Mouse (Mus musculus) heart, embryonic 10.5 days (tissue): ENCODE results near the gene Spata20. TPM values are rescaled to one million over a fixed set of nuclear protein-coding genes. Genes with fewer than 3 reads are reported as not detected.

Experiments
- DNase-seq: peaks from one replicate; pipeline ENCODE4 v3.0.0-alpha.2; 2017; ENCODE audit warnings: low spot score
- H3K27ac ChIP-seq: fragments of 300-500 bp; sonication (generic); 2 replicates; pipeline ENCODE4 v1.5.1; 2016; ENCODE audit warnings: mild to moderate bottlenecking
- H3K27me3 ChIP-seq: fragments of 300-500 bp; sonication (generic); 2 replicates; pipeline ENCODE4 v1.6.1; 2016; ENCODE audit warnings: mild to moderate bottlenecking; ENCODE audit not compliant: poor library complexity, insufficient read depth, severe bottlenecking
- H3K36me3 ChIP-seq: fragments of 300-500 bp; sonication (generic); 2 replicates; pipeline ENCODE4 v1.6.1; 2016; ENCODE audit warnings: mild to moderate bottlenecking, moderate library complexity
- H3K4me1 ChIP-seq: fragments of 300-500 bp; sonication (generic); 2 replicates; pipeline ENCODE4 v1.6.1; 2016; ENCODE audit warnings: mild to moderate bottlenecking
- H3K4me3 ChIP-seq: fragments of 300-500 bp; sonication (generic); 2 replicates; pipeline ENCODE4 v1.5.1; 2016; ENCODE audit warnings: mild to moderate bottlenecking, moderate library complexity
- H3K9me3 ChIP-seq: fragments of 300-500 bp; sonication (generic); 2 replicates; pipeline ENCODE4 v1.6.1; 2016; ENCODE audit warnings: mild to moderate bottlenecking, moderate library complexity
- WGBS: fragments of 180-500 bp; shearing (Covaris S2); methylation state at CpG from one replicate; pipeline ENCODE4 v1.1.7; 2016; 5-methylcytosine and 5-hydroxymethylcytosine counted together
- polyA plus RNA-seq: library from polyadenylated mRNA; unstranded; fragments of >200 nt; fragmentation: Nextera tagmentation; extraction: Ambion mirVana; gene quantifications from 2 replicates; pipeline ENCODE4 v1.2.1, GENCODE M21; 2016

Spata20 gene
- not detected in 2 replicates for polyA plus RNA-seq

- Histone ChIP-seq H3K27ac (no peak within 1 kb of the TSS), H3K4me3 (peak within 1 kb of the TSS; percentile 31), H3K36me3 (no peaks in the 10 kb centered on the region), H3K4me1 (peaks cover 21% of the 10 kb centered on the region), H3K9me3 (no peaks in the 10 kb centered on the region), H3K27me3 (peaks cover 93% of the 10 kb centered on the region)
- WGBS, result 3% methylated on average over 24 of the region's 24 CpGs
- peak; percentile 87 for DNase-seq
Measured at GRCm38 (mm10) chr11:94486001-94486400, at the start of gene Spata20. Spata20 (minus strand) TSS chr11:94486179.

GRCm38 (mm10) chr11:94533171-94533570 is 47.2 kb upstream of the Spata20 start:
- WGBS, result 73% methylated on average over 8 of the region's 8 CpGs
- H3K27me3 ChIP-seq, result no peaks in the 10 kb centered on the region
- 0 out of 2 replicates have a peak, but pooled peaks cover 3% of the 10 kb centered on the region for H3K36me3 ChIP-seq
- DNase-seq, result no peak
- no peaks in the 10 kb centered on the region for H3K9me3 ChIP-seq
- H3K27ac ChIP-seq, result no peak overlapping the region
- peaks cover 12% of the 10 kb centered on the region; the same call in 1 of the 2 replicates for H3K4me1 ChIP-seq
- H3K4me3 ChIP-seq, result no peak overlapping the region

- Histone ChIP-seq H3K9me3 (no peaks in the 10 kb centered on the region), H3K27me3 (no peaks in the 10 kb centered on the region), H3K4me3 (no peak overlapping the region), H3K4me1 (peaks cover 28% of the 10 kb centered on the region), H3K27ac (no peak overlapping the region), H3K36me3 (no peaks in the 10 kb centered on the region)
- WGBS, result 55% methylated on average over 3 of the region's 3 CpGs
- no peak for DNase-seq
Measured at GRCm38 (mm10) chr11:94528879-94529278, 42.9 kb upstream of the Spata20 start.

GRCm38 (mm10) chr11:94526171-94526879 is 40.3 kb upstream of the Spata20 start:
- H3K9me3 ChIP-seq, result no peaks in the 10 kb centered on the region
- no peak for DNase-seq
- no peak overlapping the region for H3K4me3 ChIP-seq
- H3K27me3 ChIP-seq, result no peaks in the 10 kb centered on the region
- no peaks in the 10 kb centered on the region for H3K36me3 ChIP-seq
- no peak overlapping the region for H3K27ac ChIP-seq
- WGBS, result 56% methylated on average over 9 of the region's 9 CpGs
- H3K4me1 ChIP-seq, result peaks cover 42% of the 10 kb centered on the region

- H3K27me3 ChIP-seq, result no peaks in the 10 kb centered on the region
- peak within 1 kb of the TSS; percentile 73 for H3K4me3 ChIP-seq
- H3K36me3 ChIP-seq, result no peaks in the 10 kb centered on the region
- H3K4me1 ChIP-seq, result peaks cover 58% of the 10 kb centered on the region
- peak; percentile 90 for DNase-seq
- WGBS, result under 1% methylated on average over 42 of the region's 42 CpGs
- H3K9me3 ChIP-seq, result no peaks in the 10 kb centered on the region
- H3K27ac ChIP-seq, result peak within 1 kb of the TSS; percentile 91
Measured at GRCm38 (mm10) chr11:94521219-94521843, 35.4 kb upstream of the Spata20 start, which contains the start of gene Mycbpap. Mycbpap (minus strand) TSS chr11:94521742.

GRCm38 (mm10) chr11:94513452-94513851 is 27.5 kb upstream of the Spata20 start:
- no peak overlapping the region for H3K27ac ChIP-seq
- H3K4me1 ChIP-seq, result peaks cover 19% of the 10 kb centered on the region; the same call in 1 of the 2 replicates
- H3K27me3 ChIP-seq, result no peaks in the 10 kb centered on the region
- H3K4me3 ChIP-seq, result no peak overlapping the region
- no peaks in the 10 kb centered on the region for H3K9me3 ChIP-seq
- H3K36me3 ChIP-seq, result peaks cover 17% of the 10 kb centered on the region; the same call in 1 of the 2 replicates
- DNase-seq, result no peak
- WGBS, result 48% methylated on average over 9 of the region's 9 CpGs

GRCm38 (mm10) chr11:94508976-94509375 is 23.0 kb upstream of the Spata20 start:
- 74% methylated on average over 10 of the region's 10 CpGs for WGBS
- Histone ChIP-seq H3K9me3 (no peaks in the 10 kb centered on the region), H3K4me1 (peaks cover 18% of the 10 kb centered on the region; the same call in 1 of the 2 replicates), H3K36me3 (peaks cover 17% of the 10 kb centered on the region; the same call in 1 of the 2 replicates), H3K27me3 (peaks cover 5% of the 10 kb centered on the region), H3K27ac (no peak overlapping the region), H3K4me3 (no peak overlapping the region)
- no peak for DNase-seq

GRCm38 (mm10) chr11:94501482-94501881 is 15.5 kb upstream of the Spata20 start:
- Histone ChIP-seq H3K36me3 (peaks cover under 1% of the 10 kb centered on the region; the same call in 1 of the 2 replicates), H3K27me3 (peaks cover 56% of the 10 kb centered on the region), H3K4me3 (no peak overlapping the region), H3K27ac (no peak overlapping the region), H3K9me3 (no peaks in the 10 kb centered on the region), H3K4me1 (peaks cover 50% of the 10 kb centered on the region)
- WGBS, result 71% methylated on average over 8 of the region's 8 CpGs
- no peak for DNase-seq

GRCm38 (mm10) chr11:94500362-94500761 is 14.4 kb upstream of the Spata20 start:
- Histone ChIP-seq H3K36me3 (peaks cover 7% of the 10 kb centered on the region; the same call in 1 of the 2 replicates), H3K4me3 (peak overlapping the region; percentile 68), H3K27me3 (peaks cover 59% of the 10 kb centered on the region), H3K27ac (peak overlapping the region; percentile 92), H3K4me1 (peaks cover 61% of the 10 kb centered on the region), H3K9me3 (no peaks in the 10 kb centered on the region)
- no peak for DNase-seq
- WGBS, result 21% methylated on average over 8 of the region's 8 CpGs

- Histone ChIP-seq H3K4me3 (peak within 1 kb of the TSS; percentile 68), H3K9me3 (no peaks in the 10 kb centered on the region), H3K36me3 (peaks cover 7% of the 10 kb centered on the region; the same call in 1 of the 2 replicates), H3K27me3 (peaks cover 63% of the 10 kb centered on the region), H3K4me1 (peaks cover 68% of the 10 kb centered on the region), H3K27ac (peak within 1 kb of the TSS; percentile 92)
- WGBS, result 0% methylated on average over 26 of the region's 26 CpGs
- peak; percentile 86 for DNase-seq
Measured at GRCm38 (mm10) chr11:94499661-94500152, 13.7 kb upstream of the Spata20 start, which contains the start of gene Epn3. Epn3 (minus strand) TSS chr11:94499974.

- Histone ChIP-seq H3K4me3 (peak overlapping the region; percentile 68), H3K27ac (peak overlapping the region; percentile 92), H3K27me3 (peaks cover 69% of the 10 kb centered on the region), H3K4me1 (peaks cover 71% of the 10 kb centered on the region), H3K9me3 (no peaks in the 10 kb centered on the region), H3K36me3 (peaks cover 8% of the 10 kb centered on the region; the same call in 1 of the 2 replicates)
- DNase-seq, result no peak
- WGBS, result 13% methylated on average over 2 of the region's 2 CpGs
Measured at GRCm38 (mm10) chr11:94499035-94499434, 13.1 kb upstream of the Spata20 start.

- peak overlapping the region; percentile 68 for H3K4me3 ChIP-seq
Measured at GRCm38 (mm10) chr11:94498093-94498996, 12.4 kb upstream of the Spata20 start.

More at GRCm38 (mm10) chr11:94498093-94498996, 12.4 kb upstream of the Spata20 start:
- 24% methylated on average over 19 of the region's 19 CpGs for WGBS
- Histone ChIP-seq H3K36me3 (peaks cover 14% of the 10 kb centered on the region; the same call in 1 of the 2 replicates), H3K9me3 (no peaks in the 10 kb centered on the region), H3K27me3 (peaks cover 74% of the 10 kb centered on the region), H3K27ac (peak overlapping the region; percentile 92), H3K4me1 (peaks cover 71% of the 10 kb centered on the region)
- DNase-seq, result no peak
